Mouse (Mus musculus) ZHBTc4 (cell line): ENCODE measurements at regions not wholly inside any gene's neighbourhood (a gene's known extent, or its start where the extent isn't known, plus 50 kb on each side); places are given as distances from the start of the nearest gene placed in this dataset.

Source experiments
- DNase-seq: peaks from one replicate; pipeline ENCODE4 v3.0.0-alpha.2; 2011; ENCODE audit warnings: low read depth, low spot score

DNA sequence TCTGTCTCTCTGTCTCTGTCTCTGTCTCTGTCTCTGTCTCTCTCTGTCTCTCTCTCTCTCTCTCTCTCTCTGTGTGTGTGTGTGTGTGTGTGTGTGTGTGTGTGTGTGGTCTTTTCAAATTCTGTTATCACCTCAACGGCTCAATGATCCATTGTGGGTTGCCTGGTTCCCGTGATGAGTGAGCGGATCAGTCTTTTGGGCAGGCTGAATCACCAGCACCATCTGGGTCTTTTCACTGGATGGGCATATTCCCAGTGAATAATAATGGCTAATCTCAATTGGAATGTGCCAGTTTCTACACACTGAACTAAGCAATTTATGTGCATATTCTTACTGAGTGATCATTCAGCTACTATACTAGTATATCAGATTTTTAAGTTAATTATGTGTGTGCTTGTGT, 216.4 kb downstream of the Lmx1a start:
- DNase-seq, result no peak

DNA sequence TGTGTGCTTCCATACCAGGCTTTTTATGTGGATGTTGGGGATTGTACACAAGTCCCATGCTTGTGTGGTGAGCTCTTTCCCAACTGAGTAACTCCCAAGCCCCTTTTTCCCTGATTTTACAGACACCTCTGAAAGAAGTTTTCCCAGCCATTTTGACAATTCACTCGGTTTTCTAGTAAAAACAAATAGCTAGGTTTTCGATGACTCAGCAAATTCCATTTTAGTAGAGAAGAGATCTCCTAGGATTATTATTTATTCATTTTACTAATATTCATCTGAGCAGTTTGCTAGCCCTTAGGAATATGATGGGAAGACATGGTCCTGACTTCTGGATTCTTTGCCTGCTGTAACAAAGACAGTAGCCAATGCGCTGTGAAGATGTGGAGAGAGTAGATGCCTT, 223.0 kb downstream of the Lmx1a start:
- DNase-seq, result no peak

DNA sequence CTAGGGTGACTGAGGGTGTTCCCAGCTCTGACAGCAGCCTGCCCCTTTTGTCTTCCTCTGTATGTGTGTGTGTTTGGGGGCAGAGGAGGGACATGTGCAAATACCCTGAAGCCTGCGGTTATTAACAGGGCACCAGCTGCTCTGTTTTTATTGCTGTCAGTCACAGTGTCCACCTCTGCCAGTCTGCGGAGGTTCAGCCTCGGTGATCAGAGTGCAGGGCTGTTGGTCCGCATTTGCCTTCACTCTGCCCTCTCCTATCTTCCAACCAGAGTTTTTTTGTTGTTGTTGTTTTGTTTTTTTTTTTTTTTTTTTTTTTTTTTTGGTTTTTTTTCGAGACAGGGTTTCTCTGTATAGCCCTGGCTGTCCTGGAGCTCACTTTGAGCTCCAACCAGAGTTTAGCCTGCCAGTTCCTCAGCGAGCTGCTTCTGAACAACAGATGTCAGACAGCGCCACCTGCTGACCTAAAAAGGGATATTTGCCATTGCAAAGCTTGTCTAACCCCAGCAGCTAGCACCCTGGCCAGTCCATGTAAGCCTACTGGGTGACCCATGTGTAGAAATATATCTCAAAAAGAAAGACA, 226.0 kb downstream of the Lmx1a start:
- peak; percentile 93 for DNase-seq

- peak; percentile 82 for DNase-seq
Observed at GRCm38 (mm10) chr1:167915578-167916275, 226.7 kb downstream of the Lmx1a start.

GRCm38 (mm10) chr1:167922917-167923316, 233.9 kb downstream of the Lmx1a start:
- no peak for DNase-seq

- DNase-seq, result peak; percentile 17
Observed at GRCm38 (mm10) chr1:167928060-167928467, 239.0 kb downstream of the Lmx1a start.

DNA sequence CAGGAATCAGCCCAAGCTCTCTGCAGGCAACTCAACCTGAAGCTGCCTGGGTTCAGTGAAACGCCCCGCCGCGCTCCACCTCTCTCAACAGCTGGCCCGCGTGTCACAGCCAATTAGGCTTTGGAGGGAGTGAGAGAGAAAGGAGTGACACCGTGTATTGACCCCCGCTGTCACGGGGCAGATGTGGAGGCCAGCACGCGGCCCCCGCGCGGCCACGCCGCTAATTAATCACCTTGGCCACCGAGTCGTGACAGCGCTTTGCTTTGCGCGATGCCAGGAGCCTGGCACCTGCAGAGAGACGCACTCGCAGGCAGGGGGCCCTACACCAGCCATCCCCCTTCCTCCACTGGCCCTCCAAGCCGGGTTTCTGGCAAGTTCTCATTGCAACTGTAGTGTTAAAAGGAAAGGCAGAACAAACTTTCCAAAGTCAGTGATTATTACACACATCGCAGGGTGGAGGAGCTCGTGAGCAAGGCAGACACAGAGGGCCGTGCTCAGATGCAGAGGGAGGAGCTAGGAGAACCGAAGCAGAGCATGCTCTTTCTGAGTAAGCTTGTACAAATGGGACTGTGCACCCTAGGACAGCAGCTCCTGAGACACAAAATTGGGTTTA, 240.8 kb downstream of the Lmx1a start:
- DNase-seq, result peak; percentile 71

GRCm38 (mm10) chr1:167932088-167932487, 243.1 kb downstream of the Lmx1a start:
- peak; percentile 61 for DNase-seq

DNA sequence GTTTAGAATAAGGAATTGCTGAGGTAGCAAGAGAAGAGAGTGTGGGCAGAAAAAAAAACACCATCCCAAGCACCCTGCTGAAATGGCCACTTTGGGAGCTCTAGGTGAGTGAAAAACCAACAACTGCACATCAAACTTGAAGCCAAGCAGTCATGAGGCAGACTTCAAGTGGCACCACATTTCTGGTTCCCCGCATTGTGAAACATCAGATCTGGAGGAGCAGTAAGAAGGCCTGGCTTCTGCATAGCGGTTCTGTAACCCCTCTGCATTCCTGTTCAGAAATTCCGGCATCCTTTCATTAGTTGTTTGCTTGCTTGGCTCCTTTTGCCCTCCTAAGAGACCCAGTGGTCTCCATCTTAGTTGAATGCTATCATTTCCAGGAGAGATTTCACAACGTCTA, 247.7 kb downstream of the Lmx1a start:
- DNase-seq, result no peak

- peak; percentile 75 for DNase-seq
Observed at GRCm38 (mm10) chr1:167938176-167938575, 249.1 kb downstream of the Lmx1a start.

GRCm38 (mm10) chr1:167942037-167942470, 253.0 kb downstream of the Lmx1a start:
- DNase-seq, result peak; percentile 55

GRCm38 (mm10) chr1:167943121-167943520, 254.1 kb downstream of the Lmx1a start:
- DNase-seq, result no peak

DNA sequence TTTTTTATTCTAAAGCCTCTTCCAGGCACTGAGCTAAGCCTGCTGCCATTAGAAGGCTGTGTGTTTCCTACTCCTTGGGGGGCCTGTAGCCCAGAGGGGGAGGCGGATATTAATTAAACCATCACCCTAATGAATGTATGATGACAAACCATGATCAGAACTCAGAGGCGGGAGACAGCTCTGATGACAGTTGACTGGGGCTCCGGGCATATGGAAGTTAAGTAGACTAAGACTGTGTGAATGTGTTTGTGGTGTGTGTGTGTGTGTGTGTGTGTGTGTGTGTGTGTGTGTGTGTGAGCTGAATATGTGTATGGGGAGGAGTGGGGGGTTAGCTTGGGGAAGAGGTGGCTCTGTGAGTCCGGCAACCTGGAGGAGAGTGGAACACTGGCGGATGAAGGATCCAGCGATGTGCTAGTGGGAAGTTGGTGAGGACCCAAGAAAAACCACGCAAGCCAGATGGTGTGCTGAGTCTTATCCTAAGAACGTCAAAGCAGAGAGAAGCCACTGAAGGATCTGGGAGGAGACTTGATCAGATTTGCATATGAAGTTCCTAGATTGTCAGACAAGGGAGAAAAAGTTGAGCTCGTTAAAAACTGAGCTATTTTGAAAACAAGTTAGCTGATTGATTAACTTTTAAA, 256.7 kb downstream of the Lmx1a start:
- no peak for DNase-seq

GRCm38 (mm10) chr1:167947866-167948265, 258.8 kb downstream of the Lmx1a start:
- no peak for DNase-seq

DNA sequence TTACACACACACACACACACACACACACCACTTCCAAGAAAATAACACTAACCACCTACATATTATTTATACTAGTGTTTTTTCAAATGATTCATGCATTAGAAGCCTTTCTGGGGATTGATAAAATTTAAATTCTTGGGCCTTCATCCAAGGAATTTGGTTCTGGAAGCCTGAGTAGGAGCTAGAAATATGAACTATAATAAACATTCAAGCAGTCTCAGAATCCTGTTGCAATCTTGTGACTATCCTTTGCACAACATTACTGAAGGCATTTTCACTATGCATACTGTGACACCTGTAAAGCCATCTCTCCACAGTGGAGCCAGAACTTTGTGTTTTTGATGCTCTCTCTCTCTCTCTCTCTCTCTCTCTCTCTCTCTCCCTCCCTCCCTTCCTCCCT, 262.7 kb downstream of the Lmx1a start:
- DNase-seq, result no peak

DNA sequence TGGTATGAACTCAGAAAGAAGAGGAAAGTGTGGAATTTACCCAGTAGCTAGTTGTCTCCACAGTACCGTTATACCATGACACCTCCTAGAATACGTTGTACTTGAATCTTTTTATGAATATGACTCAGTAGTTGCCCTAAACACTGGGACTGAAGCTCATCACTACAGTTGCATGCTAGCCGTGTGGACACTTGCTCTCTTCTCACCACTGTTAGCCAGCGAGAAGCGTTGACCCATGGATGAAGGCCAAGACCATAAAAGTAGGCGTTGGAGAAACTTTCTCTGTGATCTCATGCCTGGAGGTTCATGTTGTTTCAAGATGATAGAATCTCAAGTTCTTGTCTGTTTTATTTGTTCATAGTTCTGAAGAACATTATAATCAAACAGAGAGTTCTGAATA, 269.5 kb downstream of the Lmx1a start:
- no peak for DNase-seq

GRCm38 (mm10) chr1:167969545-167969944, 280.5 kb downstream of the Lmx1a start:
- peak; percentile 12 for DNase-seq

GRCm38 (mm10) chr1:167969985-167970384, 280.9 kb downstream of the Lmx1a start:
- DNase-seq, result no peak

GRCm38 (mm10) chr1:167976708-167977107, 287.7 kb downstream of the Lmx1a start:
- no peak for DNase-seq

DNA sequence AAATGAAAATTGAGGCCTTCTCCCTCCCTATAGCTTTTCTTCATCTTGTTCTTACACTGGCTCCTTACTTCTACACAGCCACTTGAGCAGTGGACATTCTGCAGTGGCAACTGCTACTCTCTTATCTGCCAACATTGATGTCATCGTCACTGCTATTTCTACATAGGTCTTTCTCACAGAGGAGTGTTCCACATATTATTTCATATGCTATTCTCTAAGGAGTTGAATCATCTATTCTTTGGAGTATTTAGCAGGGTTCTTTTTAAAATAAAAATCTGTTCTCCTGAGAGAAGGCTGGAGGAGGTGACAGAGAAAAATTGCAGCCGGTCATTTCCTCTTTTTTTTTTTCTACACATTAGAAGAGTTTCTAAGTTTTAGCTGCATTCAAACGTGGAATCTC, 290.1 kb downstream of the Lmx1a start:
- no peak for DNase-seq

- DNase-seq, result no peak
Observed at GRCm38 (mm10) chr1:167979588-167979987, 290.6 kb downstream of the Lmx1a start.

GRCm38 (mm10) chr1:167981292-167981691, 292.3 kb downstream of the Lmx1a start:
- no peak for DNase-seq

GRCm38 (mm10) chr1:168007456-168007855, 318.4 kb downstream of the Lmx1a start:
- no peak for DNase-seq
